Mouse (Mus musculus) ZHBTc4 (cell line): ENCODE measurements at regions not wholly inside any gene's neighbourhood (a gene's known extent, or its start where the extent isn't known, plus 50 kb on each side); places are given as distances from the start of the nearest gene placed in this dataset.

Source experiments
- DNase-seq: peaks from one replicate; pipeline ENCODE4 v3.0.0-alpha.2; 2011; ENCODE audit warnings: low read depth, low spot score

GRCm38 (mm10) chr13:63757061-63757460, 58.0 kb upstream of the Ercc6l2 start:
- DNase-seq, result no peak

GRCm38 (mm10) chr13:63761542-63761941, 53.5 kb upstream of the Ercc6l2 start:
- DNase-seq, result no peak
